Mouse (Mus musculus): Measurements from ENCODE around the gene Asb16. TPM values are rescaled to one million over a fixed set of nuclear protein-coding genes. Genes with fewer than 3 reads are reported as not detected.

Gene Asb16
- polyA plus RNA-seq, 1 experiment from 2014 or later: not detected

DNA sequence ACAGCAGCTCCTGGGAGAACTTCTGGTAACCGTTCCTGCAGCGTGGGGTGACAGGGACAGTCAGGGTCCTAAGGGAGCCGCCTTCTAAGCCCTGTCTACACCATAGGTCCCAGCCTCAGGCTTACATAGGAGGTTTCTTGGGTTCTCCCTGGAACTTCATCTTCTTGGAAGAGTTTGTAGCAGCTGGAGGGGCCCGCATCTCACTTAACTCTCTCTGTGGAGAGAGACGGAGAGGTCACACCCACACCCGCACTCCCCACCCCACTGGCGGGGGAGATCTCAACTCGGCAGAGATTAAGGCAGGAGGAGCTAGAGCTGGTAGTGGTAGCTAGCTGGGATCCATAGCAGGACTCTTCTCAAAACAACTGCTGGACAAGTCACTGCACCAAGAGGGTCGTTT lies 39.6 kb downstream of the Asb16 start:
- Histone ChIP-seq H3K9me3 (replicated peaks; ENCODE audit: control insufficient read depth, low read length) (no peaks in the 10 kb centered on the region), H3K27ac (ENCODE audit: low read depth, low read length) (no peak overlapping the region), H3K4me1 (ENCODE audit: control insufficient read depth, insufficient read depth, low read length) (no peaks in the 10 kb centered on the region; the same call in 1 of the 2 replicates), H3K27me3 (replicated peaks; ENCODE audit: control insufficient read depth, insufficient read depth, low read length) (no peaks in the 10 kb centered on the region), H3K4me2 (ENCODE audit: low read length) (no peak overlapping the region), H3K36me3 (ENCODE audit: control insufficient read depth, insufficient read depth, low read length) (peaks cover 72% of the 10 kb centered on the region), H3K9ac (ENCODE audit: low read length) (no peak overlapping the region), H3K4me3 (ENCODE audit: low read depth, low read length) (no peak overlapping the region)
- DNase-seq (ENCODE audit: low spot score) (no peak), ATAC-seq (no peak)
- 83% methylated on average over 9 of the region's 9 CpGs for WGBS

DNA sequence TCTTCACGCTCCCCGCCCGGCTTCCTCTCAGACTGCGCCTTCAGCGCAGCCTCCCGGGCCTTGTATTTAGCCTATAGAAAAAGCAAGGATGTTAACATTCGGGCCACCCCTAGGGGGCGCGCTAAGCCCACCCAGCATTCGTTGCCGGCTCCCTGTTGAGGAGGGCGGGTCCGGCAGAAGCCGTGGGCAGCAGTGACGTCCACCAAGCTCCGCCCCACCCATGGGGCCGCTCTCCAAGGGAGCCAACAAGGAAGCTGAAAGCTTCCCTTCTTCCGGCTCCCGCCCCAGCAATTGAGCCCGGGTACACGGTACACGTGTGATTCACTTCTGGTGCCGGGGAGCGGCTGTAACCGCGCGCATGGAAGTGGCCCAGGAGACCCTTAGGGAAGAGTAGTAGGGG lies 40.4 kb downstream of the Asb16 start:
- DNase-seq (ENCODE audit: low spot score): peak; percentile 98
- Histone ChIP-seq H3K36me3 (ENCODE audit: control insufficient read depth, insufficient read depth, low read length) (peaks cover 81% of the 10 kb centered on the region), H3K27me3 (replicated peaks; ENCODE audit: control insufficient read depth, insufficient read depth, low read length) (no peaks in the 10 kb centered on the region), H3K4me3 (ENCODE audit: low read depth, low read length) (peak overlapping the region; percentile 20), H3K27ac (ENCODE audit: low read depth, low read length) (peak overlapping the region; percentile 58; the same call in 1 of the 2 replicates), H3K4me1 (ENCODE audit: control insufficient read depth, insufficient read depth, low read length) (no peaks in the 10 kb centered on the region; the same call in 1 of the 2 replicates), H3K9me3 (replicated peaks; ENCODE audit: control insufficient read depth, low read length) (no peaks in the 10 kb centered on the region), H3K9ac (ENCODE audit: low read length) (peak overlapping the region; percentile 38), H3K4me2 (ENCODE audit: low read length) (peak overlapping the region; percentile 51)
- peak; percentile 97 for ATAC-seq
- WGBS: under 1% methylated on average over 27 of the region's 27 CpGs

DNA sequence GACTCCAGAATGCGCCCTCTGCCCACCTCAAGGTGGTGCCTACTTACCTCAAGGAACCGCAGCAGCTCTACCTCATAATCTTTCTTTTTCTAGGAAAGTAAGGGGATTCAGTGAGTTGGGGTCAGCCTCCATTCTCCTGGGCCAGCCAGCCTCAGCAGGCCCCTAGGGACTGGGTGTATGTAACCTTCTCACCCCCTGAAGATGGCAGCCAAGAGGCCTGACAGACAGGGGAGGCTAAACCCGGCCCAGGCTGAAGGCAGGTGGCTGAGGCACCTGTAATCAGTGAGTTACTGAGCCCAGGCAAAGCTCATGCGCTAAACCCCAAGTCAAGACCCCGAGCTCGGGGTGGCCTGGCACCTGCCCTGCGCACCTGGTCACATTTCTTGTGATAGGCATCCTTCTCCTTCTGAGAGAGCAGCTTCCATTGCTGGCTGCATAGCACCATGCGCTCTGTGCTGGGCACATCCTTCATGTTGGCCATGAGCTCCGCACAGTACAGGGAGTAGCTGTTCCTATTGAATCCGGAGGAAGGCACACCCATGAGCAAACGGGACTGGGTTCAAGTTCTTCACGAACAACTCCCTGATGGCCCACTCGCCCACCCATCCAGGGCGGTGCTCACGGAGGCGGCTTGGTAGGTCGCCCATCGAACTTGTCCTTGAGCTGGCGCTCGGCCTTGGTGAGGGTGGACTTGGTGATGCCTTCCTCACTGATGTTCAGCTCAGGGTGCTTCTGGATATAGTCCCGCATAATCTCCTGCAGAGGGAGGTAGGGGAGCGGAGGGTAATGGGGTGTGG lies 41.5 kb downstream of the Asb16 start:
- peaks cover 88% of the 10 kb centered on the region for H3K36me3 ChIP-seq (ENCODE audit: control insufficient read depth, insufficient read depth, low read length)
- H3K9ac ChIP-seq (ENCODE audit: low read length): peak overlapping the region; percentile 38
- H3K4me2 ChIP-seq (ENCODE audit: low read length): peak overlapping the region; percentile 51
- DNase-seq (ENCODE audit: low spot score) (no peak), ATAC-seq (no peak)
- no peaks in the 10 kb centered on the region for H3K27me3 ChIP-seq (replicated peaks; ENCODE audit: control insufficient read depth, insufficient read depth, low read length)
- WGBS: 87% methylated on average over 22 of the region's 22 CpGs
- 0 out of 2 replicates have a peak overlapping the region, but pooled peaks have one; percentile 58 for H3K27ac ChIP-seq (ENCODE audit: low read depth, low read length)
- 0 out of 2 replicates have a peak overlapping the region, but pooled peaks have one; percentile 20 for H3K4me3 ChIP-seq (ENCODE audit: low read depth, low read length)
- no peaks in the 10 kb centered on the region; the same call in 1 of the 2 replicates for H3K4me1 ChIP-seq (ENCODE audit: control insufficient read depth, insufficient read depth, low read length)
- no peaks in the 10 kb centered on the region for H3K9me3 ChIP-seq (replicated peaks; ENCODE audit: control insufficient read depth, low read length)

DNA sequence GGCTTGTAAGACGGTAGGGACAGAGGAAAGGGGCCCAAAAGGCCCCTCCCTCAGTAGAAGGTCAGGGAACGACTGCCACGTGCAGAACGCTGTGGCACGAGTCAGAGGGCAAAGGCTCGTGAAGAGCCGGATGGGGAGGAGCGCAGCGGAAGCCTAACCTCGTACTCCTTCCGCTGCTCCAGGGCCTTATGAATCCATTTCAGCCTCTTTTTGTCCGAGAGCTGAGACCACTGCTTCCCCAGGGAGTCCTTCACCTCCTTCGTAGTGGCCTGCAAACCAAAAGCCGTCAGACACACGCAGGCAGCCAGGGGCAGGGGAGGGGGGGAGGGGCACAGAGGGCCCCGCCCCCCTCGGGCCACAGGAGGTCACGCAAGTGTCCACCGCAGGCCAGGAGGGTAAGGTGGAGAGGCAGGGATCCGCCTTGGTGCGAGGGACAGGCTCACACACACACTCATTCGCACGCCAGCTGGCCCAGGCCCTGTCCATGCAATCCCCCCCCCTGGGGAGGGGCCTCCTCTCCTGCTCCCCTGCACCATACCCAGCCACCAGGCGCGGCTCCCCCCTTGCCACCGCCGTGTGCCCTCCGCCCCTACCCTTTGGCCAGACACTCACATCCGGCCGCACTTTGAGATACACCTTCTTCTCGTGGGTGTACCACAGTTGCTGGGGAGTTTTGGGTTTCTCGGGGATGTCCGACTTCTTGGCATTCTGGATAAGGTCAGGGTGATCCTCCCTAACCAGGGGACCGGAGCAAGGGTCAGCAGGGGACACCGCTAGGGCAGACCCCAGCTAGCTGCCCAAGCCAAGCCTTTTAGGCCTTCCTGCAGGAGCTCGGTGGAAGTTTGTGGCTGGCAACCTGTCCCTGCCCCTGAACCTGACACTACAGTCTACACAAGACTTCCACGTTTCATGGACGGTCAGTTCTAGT lies 42.5 kb downstream of the Asb16 start:
- WGBS: 48% methylated on average over 37 of the region's 38 CpGs
- no peak for DNase-seq (ENCODE audit: low spot score)
- Histone ChIP-seq H3K4me1 (ENCODE audit: control insufficient read depth, insufficient read depth, low read length) (peaks cover 6% of the 10 kb centered on the region; the same call in 1 of the 2 replicates), H3K9me3 (replicated peaks; ENCODE audit: control insufficient read depth, low read length) (no peaks in the 10 kb centered on the region), H3K4me2 (ENCODE audit: low read length) (no peak overlapping the region), H3K27me3 (replicated peaks; ENCODE audit: control insufficient read depth, insufficient read depth, low read length) (no peaks in the 10 kb centered on the region), H3K36me3 (ENCODE audit: control insufficient read depth, insufficient read depth, low read length) (peaks cover 86% of the 10 kb centered on the region), H3K4me3 (ENCODE audit: low read depth, low read length) (no peak overlapping the region), H3K27ac (ENCODE audit: low read depth, low read length) (no peak overlapping the region), H3K9ac (ENCODE audit: low read length) (no peak overlapping the region)
- ATAC-seq: no peak

DNA sequence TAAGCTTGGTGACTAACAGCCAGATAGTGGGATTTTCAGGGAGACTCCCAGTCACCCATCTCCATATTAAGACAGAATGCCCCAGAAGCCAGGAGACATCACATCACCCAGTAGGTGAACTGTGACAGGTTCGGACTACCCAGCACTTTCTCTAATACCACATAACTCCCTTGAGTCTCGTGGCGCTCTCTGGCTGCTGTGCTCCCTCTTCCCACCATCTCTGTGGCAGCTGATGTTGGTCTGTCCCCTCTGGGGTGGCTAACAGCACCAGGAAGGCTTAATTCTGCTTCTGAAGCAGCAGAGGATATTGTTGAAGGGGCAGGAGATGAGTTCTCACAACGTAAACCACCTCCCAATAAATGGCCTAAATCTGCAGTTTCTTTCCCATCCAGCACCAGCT lies 43.4 kb downstream of the Asb16 start:
- Histone ChIP-seq H3K4me3 (ENCODE audit: low read depth, low read length) (no peak overlapping the region), H3K27me3 (replicated peaks; ENCODE audit: control insufficient read depth, insufficient read depth, low read length) (no peaks in the 10 kb centered on the region), H3K27ac (ENCODE audit: low read depth, low read length) (no peak overlapping the region), H3K4me2 (ENCODE audit: low read length) (no peak overlapping the region), H3K36me3 (ENCODE audit: control insufficient read depth, insufficient read depth, low read length) (peaks cover 76% of the 10 kb centered on the region), H3K9ac (ENCODE audit: low read length) (no peak overlapping the region), H3K9me3 (replicated peaks; ENCODE audit: control insufficient read depth, low read length) (no peaks in the 10 kb centered on the region), H3K4me1 (ENCODE audit: control insufficient read depth, insufficient read depth, low read length) (peaks cover 10% of the 10 kb centered on the region; the same call in 1 of the 2 replicates)
- 87% methylated on average over 4 of the region's 4 CpGs for WGBS
- DNase-seq (ENCODE audit: low spot score): no peak
- ATAC-seq: no peak

DNA sequence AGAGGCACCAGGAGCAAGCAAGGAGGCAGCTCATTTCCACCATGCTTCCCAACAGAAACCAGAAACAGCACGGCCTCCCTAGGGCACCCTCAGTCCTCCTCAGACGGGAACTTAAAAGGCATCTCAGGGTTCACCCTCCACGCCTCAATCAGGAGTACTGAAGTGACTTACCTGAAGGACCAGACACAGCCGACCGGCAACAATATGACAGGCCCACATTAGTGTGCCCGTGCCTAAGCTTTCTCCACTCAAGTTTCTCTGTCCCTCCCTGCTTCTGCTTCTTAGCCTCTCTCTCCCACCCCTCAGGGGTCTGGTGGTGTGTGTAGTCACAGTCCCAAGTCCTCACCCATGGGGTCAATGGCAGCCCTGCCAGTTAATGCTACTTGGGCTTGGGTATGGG lies 44.0 kb downstream of the Asb16 start:
- ATAC-seq: no peak
- Histone ChIP-seq H3K4me3 (ENCODE audit: low read depth, low read length) (no peak overlapping the region), H3K4me1 (ENCODE audit: control insufficient read depth, insufficient read depth, low read length) (peaks cover 10% of the 10 kb centered on the region; the same call in 1 of the 2 replicates), H3K9ac (ENCODE audit: low read length) (no peak overlapping the region), H3K9me3 (replicated peaks; ENCODE audit: control insufficient read depth, low read length) (no peaks in the 10 kb centered on the region), H3K27me3 (replicated peaks; ENCODE audit: control insufficient read depth, insufficient read depth, low read length) (no peaks in the 10 kb centered on the region), H3K27ac (ENCODE audit: low read depth, low read length) (no peak overlapping the region), H3K36me3 (ENCODE audit: control insufficient read depth, insufficient read depth, low read length) (peaks cover 70% of the 10 kb centered on the region), H3K4me2 (ENCODE audit: low read length) (no peak overlapping the region)
- WGBS: 89% methylated on average over 6 of the region's 6 CpGs
- DNase-seq (ENCODE audit: low spot score): no peak

DNA sequence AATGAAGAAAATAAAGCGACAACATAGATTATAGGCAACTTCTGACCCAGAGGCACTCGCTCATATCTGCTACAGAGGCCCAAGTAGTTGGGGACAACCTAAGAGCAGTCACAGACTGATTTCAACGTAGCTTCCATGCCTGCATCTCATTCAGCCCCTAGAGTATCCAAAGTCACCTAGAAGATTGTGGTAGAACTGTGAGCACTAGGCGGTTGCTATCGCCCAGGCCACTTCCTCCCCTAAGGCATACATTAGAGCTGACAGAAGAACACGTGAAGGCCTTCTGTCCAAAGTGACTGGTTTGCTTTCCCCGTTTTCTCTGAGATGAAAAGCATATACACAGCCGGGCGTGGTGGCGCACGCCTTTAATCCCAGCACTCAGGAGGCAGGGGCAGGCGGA lies 45.8 kb downstream of the Asb16 start:
- ATAC-seq: no peak
- Histone ChIP-seq H3K36me3 (ENCODE audit: control insufficient read depth, insufficient read depth, low read length) (peaks cover 62% of the 10 kb centered on the region), H3K4me2 (ENCODE audit: low read length) (no peak overlapping the region), H3K27ac (ENCODE audit: low read depth, low read length) (no peak overlapping the region), H3K9ac (ENCODE audit: low read length) (no peak overlapping the region), H3K4me3 (ENCODE audit: low read depth, low read length) (no peak overlapping the region), H3K4me1 (ENCODE audit: control insufficient read depth, insufficient read depth, low read length) (peaks cover 10% of the 10 kb centered on the region; the same call in 1 of the 2 replicates), H3K27me3 (replicated peaks; ENCODE audit: control insufficient read depth, insufficient read depth, low read length) (no peaks in the 10 kb centered on the region), H3K9me3 (replicated peaks; ENCODE audit: control insufficient read depth, low read length) (no peaks in the 10 kb centered on the region)
- no peak for DNase-seq (ENCODE audit: low spot score)
- 91% methylated on average over 12 of the region's 12 CpGs for WGBS

DNA sequence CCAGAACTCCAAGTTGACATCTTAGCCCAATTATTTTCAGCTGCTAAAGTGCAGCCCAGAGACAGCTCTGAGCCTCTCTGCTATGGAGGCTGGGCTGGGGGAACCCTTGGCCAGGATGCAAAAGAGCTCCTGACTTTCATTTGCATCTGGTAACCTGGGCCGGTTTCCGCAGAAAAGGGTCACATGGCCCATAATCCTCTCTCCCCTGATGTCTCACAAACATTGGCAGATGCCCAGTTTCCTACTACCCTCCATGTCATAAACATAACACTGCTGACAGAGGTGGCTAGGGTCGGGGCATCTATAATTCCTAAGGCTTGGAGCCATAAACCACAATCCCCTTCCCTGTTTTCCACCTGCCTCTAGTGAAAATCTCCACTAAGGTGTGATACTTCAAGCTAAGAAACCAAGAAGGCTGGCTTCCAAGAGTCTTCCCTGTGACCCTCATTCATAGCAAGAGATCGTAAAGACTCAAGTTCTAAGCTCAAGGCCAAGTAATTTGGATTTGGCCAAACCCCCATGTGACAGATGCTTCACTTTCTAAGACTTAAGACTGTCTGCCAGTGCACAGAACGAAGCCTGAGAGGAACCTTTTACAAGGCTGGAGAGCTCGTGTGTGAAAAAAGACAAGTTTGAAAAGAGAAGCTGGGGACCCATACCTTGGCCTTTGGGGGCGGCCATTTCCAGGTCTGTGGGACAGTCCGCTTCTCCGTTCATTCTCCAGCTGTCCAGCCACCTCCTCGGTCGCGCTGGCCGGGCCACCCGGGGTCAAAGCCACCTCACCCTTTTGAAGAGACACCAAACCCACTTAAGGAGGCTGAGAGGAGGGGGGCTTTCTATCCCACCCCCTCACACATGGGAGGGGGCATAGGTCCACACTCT lies 47.4 kb downstream of the Asb16 start:
- 8% methylated on average over 14 of the region's 14 CpGs for WGBS
- Histone ChIP-seq H3K9me3 (replicated peaks; ENCODE audit: control insufficient read depth, low read length) (no peaks in the 10 kb centered on the region), H3K4me1 (ENCODE audit: control insufficient read depth, insufficient read depth, low read length) (peaks cover 12% of the 10 kb centered on the region; the same call in 1 of the 2 replicates), H3K4me2 (ENCODE audit: low read length) (peak overlapping the region; percentile 95), H3K27ac (ENCODE audit: low read depth, low read length) (peak overlapping the region; percentile 99; the same call in 1 of the 2 replicates), H3K27me3 (replicated peaks; ENCODE audit: control insufficient read depth, insufficient read depth, low read length) (no peaks in the 10 kb centered on the region), H3K4me3 (ENCODE audit: low read depth, low read length) (peak overlapping the region; percentile 100), H3K36me3 (ENCODE audit: control insufficient read depth, insufficient read depth, low read length) (peaks cover 46% of the 10 kb centered on the region), H3K9ac (ENCODE audit: low read length) (peak overlapping the region; percentile 100)
- DNase-seq (ENCODE audit: low spot score) (peak; percentile 45), ATAC-seq (no peak)

All from forebrain, embryonic 14.5 days (tissue).